Mouse (Mus musculus): Measurements from ENCODE around the gene Kcnmb2.

- no peak for TF ChIP-seq POLR2A (IDR thresholded peaks at IDR 0.05; ENCODE audit: control insufficient read depth, extremely low read depth, insufficient read depth, low read length, poor library complexity)
- TF ChIP-seq CTCF (IDR thresholded peaks at IDR 0.05; ENCODE audit: borderline replicate concordance, control insufficient read depth, extremely low read depth, insufficient read depth, low read length, poor library complexity): no peak
Observed at GRCm38 (mm10) chr3:32052596-32052995, 150.3 kb downstream of the Kcnmb2 start.
